31 mouse cellular contexts compared by ENCODE assay signal in the genomic region with DNA sequence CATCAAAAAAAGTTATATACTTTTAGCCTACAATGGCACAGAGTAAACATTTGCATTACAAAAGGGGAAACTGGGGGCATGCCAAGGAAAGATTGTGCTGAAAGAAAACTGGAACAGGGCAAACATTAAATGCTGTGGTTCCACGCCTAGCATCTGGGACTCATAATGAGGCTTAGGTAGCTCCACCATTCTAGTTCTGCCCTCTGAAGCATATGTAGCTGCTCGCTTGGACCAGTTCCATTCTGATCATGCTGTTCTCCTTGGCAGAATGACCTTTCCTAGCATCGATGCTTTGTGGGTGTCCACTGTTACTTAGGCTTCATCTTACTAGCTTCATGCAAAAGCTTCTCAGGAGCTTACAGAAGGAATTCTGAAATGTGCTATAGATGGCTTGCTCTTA.
DNase-seq lines count a peak whose midpoint lies in the region; ATAC-seq and TF ChIP-seq lines count a peak whose summit lies in the region.
"Had no signal": no experiment of that assay in that cellular context is flagged by ENCODE, and none has a peak within 500 bp of the region (broad histone marks: within the 10 kb centered on the region; RNA-seq: fewer than 3 reads in every experiment).

No protein-coding gene starts in this region.

- no peaks in the 10 kb centered on the region for H3K36me3 ChIP-seq in limb, embryonic 14.5 days (ENCODE audit: control insufficient read depth, insufficient read depth, low read length)
- no peaks in the 10 kb centered on the region for H3K36me3 ChIP-seq in limb, embryonic 10.5 days
- H3K36me3 ChIP-seq in MEL (ENCODE audit: control insufficient read depth in 1 of 2, insufficient read depth in 2 of 2, low read length in 2 of 2) = no peaks in the 10 kb centered on the region
- H3K36me3 ChIP-seq in stomach, postnatal 0 days (ENCODE audit: control insufficient read depth, insufficient read depth, low read length) = no peaks in the 10 kb centered on the region
- H3K36me3 ChIP-seq: embryonic facial prominence, embryonic 13.5 days; kidney, embryonic 15.5 days; limb, embryonic 13.5 days; liver, embryonic 12.5 days; midbrain, embryonic 10.5 days; neural tube, embryonic 12.5 days had no signal

- H3K9ac ChIP-seq in limb, embryonic 14.5 days (ENCODE audit: low read depth, low read length, severe bottlenecking) = no peak overlapping the region
- H3K9ac ChIP-seq in MEL (ENCODE audit: control insufficient read depth, low read depth, low read length, poor library complexity, severe bottlenecking) = no peak overlapping the region
- no peak overlapping the region for H3K9ac ChIP-seq in stomach, postnatal 0 days (ENCODE audit: low read length)
- H3K9ac ChIP-seq: embryonic facial prominence, embryonic 13.5 days; kidney, embryonic 15.5 days; limb, embryonic 13.5 days; liver, embryonic 12.5 days; liver, postnatal 0 days; neural tube, embryonic 12.5 days had no signal

- no peak overlapping the region for H3K4me3 ChIP-seq in limb, embryonic 14.5 days (replicated peaks; ENCODE audit: low read length)
- no peak overlapping the region for H3K4me3 ChIP-seq in limb, embryonic 10.5 days
- no peak overlapping the region for H3K4me3 ChIP-seq in MEL (ENCODE audit: control insufficient read depth in 1 of 2, insufficient read depth in 1 of 2, low read depth in 2 of 2, low read length in 2 of 2)
- no peak overlapping the region for H3K4me3 ChIP-seq in stomach, postnatal 0 days (ENCODE audit: low read depth, low read length)
- H3K4me3 ChIP-seq: embryonic facial prominence, embryonic 13.5 days; erythroblast, embryonic 14.5 days; kidney, embryonic 15.5 days; layer of hippocampus, adult 2 months; limb, embryonic 13.5 days; liver, embryonic 12.5 days; midbrain, embryonic 10.5 days; myocyte; neural tube, embryonic 12.5 days had no signal

- no peak overlapping the region for H3K27ac ChIP-seq in limb, embryonic 14.5 days (replicated peaks; ENCODE audit: low read depth, low read length)
- H3K27ac ChIP-seq in limb, embryonic 10.5 days = no peak overlapping the region
- H3K27ac ChIP-seq in MEL (ENCODE audit: control insufficient read depth, low read depth, low read length) = no peak overlapping the region
- H3K27ac ChIP-seq in stomach, postnatal 0 days (replicated peaks) = no peak overlapping the region
- H3K27ac ChIP-seq: embryonic facial prominence, embryonic 13.5 days; kidney, embryonic 15.5 days; layer of hippocampus, adult 2 months; limb, embryonic 13.5 days; liver, embryonic 12.5 days; midbrain, embryonic 10.5 days; neural tube, embryonic 12.5 days had no signal

- H3K4me2 ChIP-seq in limb, embryonic 14.5 days (replicated peaks; ENCODE audit: low read depth, low read length, severe bottlenecking) = no peak overlapping the region
- H3K4me2 ChIP-seq in stomach, postnatal 0 days (replicated peaks; ENCODE audit: low read depth) = no peak overlapping the region
- H3K4me2 ChIP-seq: embryonic facial prominence, embryonic 13.5 days; kidney, embryonic 15.5 days; limb, embryonic 13.5 days; liver, embryonic 12.5 days; neural tube, embryonic 12.5 days had no signal

- no peaks in the 10 kb centered on the region for H3K79me2 ChIP-seq in MEL (ENCODE audit: control insufficient read depth, insufficient read depth, low read length, poor library complexity)

- WGBS in limb, embryonic 14.5 days = 70% methylated on average over 3 of the region's 3 CpGs
- 91% methylated on average over 3 of the region's 3 CpGs for WGBS in limb, embryonic 10.5 days
- 55% methylated on average over 3 of the region's 3 CpGs for whole genome bisulfite sequencing in stomach, postnatal 0 days

- TF ChIP-seq EP300 in MEL (IDR thresholded peaks at IDR 0.05; ENCODE audit: low read depth in 1 of 2, low read length in 2 of 2) = no peak
- TF ChIP-seq EP300 in stomach, postnatal 0 days (optimal IDR thresholded peaks at IDR 0.05) = no peak

- no peak for TF ChIP-seq CTCF in MEL (IDR thresholded peaks at IDR 0.05 in 2 of 3, conservative IDR thresholded peaks at IDR 0.05 in 1 of 3; ENCODE audit: control insufficient read depth in 1 of 3, insufficient read depth in 1 of 3, low read depth in 2 of 3, low read length in 3 of 3, poor library complexity in 1 of 3, severe bottlenecking in 1 of 3)
- TF ChIP-seq CTCF in stomach, postnatal 0 days (IDR thresholded peaks at IDR 0.05; ENCODE audit: low read depth) = no peak

- no peak for TF ChIP-seq RAD21 in MEL (IDR thresholded peaks at IDR 0.05; ENCODE audit: low read depth, low read length)

- no peaks in the 10 kb centered on the region for H3K4me1 ChIP-seq in limb, embryonic 14.5 days (ENCODE audit: control insufficient read depth, insufficient read depth, low read length)
- H3K4me1 ChIP-seq in limb, embryonic 10.5 days = no peaks in the 10 kb centered on the region
- no peaks in the 10 kb centered on the region for H3K4me1 ChIP-seq in MEL (ENCODE audit: control insufficient read depth in 1 of 2, insufficient read depth in 2 of 2, low read length in 2 of 2)
- H3K4me1 ChIP-seq in stomach, postnatal 0 days (replicated peaks; ENCODE audit: control insufficient read depth, insufficient read depth) = no peaks in the 10 kb centered on the region
- H3K4me1 ChIP-seq: embryonic facial prominence, embryonic 13.5 days; kidney, embryonic 15.5 days; limb, embryonic 13.5 days; liver, embryonic 12.5 days; midbrain, embryonic 10.5 days; neural tube, embryonic 12.5 days had no signal

- TF ChIP-seq POLR2A in limb, embryonic 14.5 days (IDR thresholded peaks at IDR 0.05; ENCODE audit: borderline replicate concordance, extremely low read depth, insufficient read depth, insufficient read length) = no peak
- no peak for TF ChIP-seq POLR2A in MEL (IDR thresholded peaks at IDR 0.05; ENCODE audit: control insufficient read depth in 1 of 2, insufficient read depth in 1 of 2, low read depth in 1 of 2, low read length in 2 of 2, poor library complexity in 1 of 2)

- no peaks in the 10 kb centered on the region for H3K9me3 ChIP-seq in limb, embryonic 14.5 days (ENCODE audit: control insufficient read depth, low read length)
- H3K9me3 ChIP-seq in limb, embryonic 10.5 days (replicated peaks) = no peaks in the 10 kb centered on the region
- no peaks in the 10 kb centered on the region for H3K9me3 ChIP-seq in MEL (replicated peaks; ENCODE audit: insufficient read depth, low read length)
- H3K9me3 ChIP-seq in stomach, postnatal 0 days (ENCODE audit: control insufficient read depth, low read length) = no peaks in the 10 kb centered on the region
- H3K9me3 ChIP-seq: embryonic facial prominence, embryonic 13.5 days; kidney, embryonic 15.5 days; limb, embryonic 13.5 days; liver, embryonic 12.5 days; midbrain, embryonic 10.5 days; neural tube, embryonic 12.5 days had no signal

- ATAC-seq in cerebellum, adult (ENCODE audit: insufficient number of reproducible peaks, low FRiP score, low TSS enrichment) = no peak
- no peak for ATAC-seq in limb, embryonic 14.5 days (ENCODE audit: low FRiP score, low read depth)
- no peak for ATAC-seq in stomach, postnatal 0 days (ENCODE audit: low FRiP score, low TSS enrichment)
- ATAC-seq: CD4-positive, CD25-positive, alpha-beta regulatory T cell, adult 4 months; hindbrain, embryonic 16.5 days; liver, embryonic 12.5 days; liver, postnatal 0 days had no signal

- DNase-seq in cerebellum, postnatal 14 days = peak; percentile 44 to 64
- DNase-seq in limb, embryonic 14.5 days (ENCODE audit: low spot score) = peak; percentile 68
- no peak for DNase-seq in limb, embryonic 10.5 days (ENCODE audit: low spot score)
- DNase-seq in MEL (ENCODE audit: low read depth, low spot score) = peak; percentile 5
- DNase-seq in stomach, postnatal 0 days (ENCODE audit: low spot score) = peak; percentile 35
- DNase-seq in right cerebral cortex, postnatal 25 days = no peak
- DNase-seq: adrenal gland, postnatal 25 days; embryo, embryonic 11 days; gastrocnemius, postnatal 10 days; heart, postnatal 14 days; kidney, adult 18-20 months; kidney, postnatal 25 days; layer of hippocampus, postnatal 36 days; liver, postnatal 0 days; lung, postnatal 10 days; right cerebral cortex, adult 18-20 months; right cerebral cortex, postnatal 4 days; thymus, adult 2 months; thymus, postnatal 36 days had no signal

- no peaks in the 10 kb centered on the region for H3K27me3 ChIP-seq in limb, embryonic 14.5 days (ENCODE audit: control insufficient read depth, insufficient read depth, low read length)
- no peaks in the 10 kb centered on the region for H3K27me3 ChIP-seq in limb, embryonic 10.5 days (ENCODE audit: low read depth, poor library complexity, severe bottlenecking)
- no peaks in the 10 kb centered on the region; a peak in 2 of 4 replicates for H3K27me3 ChIP-seq in MEL (ENCODE audit: control insufficient read depth in 1 of 2, insufficient read depth in 2 of 2, low read length in 2 of 2)
- H3K27me3 ChIP-seq in stomach, postnatal 0 days (ENCODE audit: control insufficient read depth, insufficient read depth, low read length) = no peaks in the 10 kb centered on the region
- H3K27me3 ChIP-seq: embryonic facial prominence, embryonic 13.5 days; kidney, embryonic 15.5 days; limb, embryonic 13.5 days; liver, embryonic 12.5 days; neural tube, embryonic 12.5 days had no signal

TF ChIP-seq in MEL, 35 proteins besides CTCF, POLR2A, EP300 and RAD21:
- TF ChIP-seq SMC3 (IDR thresholded peaks at IDR 0.05; ENCODE audit: low read depth, low read length) = no peak
- no peak for TF ChIP-seq MYC (IDR thresholded peaks at IDR 0.05; ENCODE audit: low read depth, low read length)
- no peak for TF ChIP-seq GABPA (IDR thresholded peaks at IDR 0.05; ENCODE audit: low read depth, low read length)
- no peak for TF ChIP-seq RCOR1 (IDR thresholded peaks at IDR 0.05; ENCODE audit: low read depth, low read length)
- TF ChIP-seq TCF12 (IDR thresholded peaks at IDR 0.05; ENCODE audit: low read depth, low read length) = no peak
- TF ChIP-seq MAFK (IDR thresholded peaks at IDR 0.05; ENCODE audit: borderline replicate concordance, low read depth, low read length) = no peak
- no peak for TF ChIP-seq HCFC1 (IDR thresholded peaks at IDR 0.05; ENCODE audit: low read depth, low read length)
- no peak for TF ChIP-seq ELF1 (IDR thresholded peaks at IDR 0.05; ENCODE audit: low read depth, low read length)
- TF ChIP-seq SIN3A (IDR thresholded peaks at IDR 0.05; ENCODE audit: low read length) = no peak
- no peak for TF ChIP-seq MAZ (IDR thresholded peaks at IDR 0.05; ENCODE audit: low read depth, low read length)
- TF ChIP-seq GATA1 (IDR thresholded peaks at IDR 0.05; ENCODE audit: low read depth, low read length) = no peak
- TF ChIP-seq MXI1 (IDR thresholded peaks at IDR 0.05; ENCODE audit: low read depth, low read length) = no peak
- TF ChIP-seq JUND (IDR thresholded peaks at IDR 0.05; ENCODE audit: low read depth, low read length) = no peak
- TF ChIP-seq USF1 (IDR thresholded peaks at IDR 0.05; ENCODE audit: low read depth, low read length) = no peak
- no peak for TF ChIP-seq USF2 (IDR thresholded peaks at IDR 0.05; ENCODE audit: borderline replicate concordance in 1 of 2, insufficient read depth in 1 of 2, low read depth in 1 of 2, low read length in 2 of 2)
- TF ChIP-seq NRF1 (IDR thresholded peaks at IDR 0.05; ENCODE audit: insufficient read depth, low read depth, low read length, poor library complexity, severe bottlenecking) = no peak

Comparison
In these comparisons a context has a peak if more than half of its experiments do, and no peak if none do; other contexts are left out.
1. DNase-seq: peak in cerebellum, postnatal 14 days (2 of 2), limb, embryonic 14.5 days (single experiment), MEL (single experiment) and stomach, postnatal 0 days (single experiment); none in limb, embryonic 10.5 days (single experiment) and right cerebral cortex, postnatal 25 days (single experiment).